Mouse (Mus musculus) intestine, embryonic 15.5 days (tissue): ENCODE data around the gene Mical2. TPM values are rescaled to one million over a fixed set of nuclear protein-coding genes. Genes with fewer than 3 reads are reported as not detected.

ENCODE experiments used
- ATAC-seq: fragments of 200-750 bp; cut with Nextera tagmentation; 2 replicates; pipeline ENCODE4 v1.8.0; 2017; ENCODE audit warnings: moderate TSS enrichment, moderate library complexity
- H3K27ac ChIP-seq: fragments of 300-500 bp; sonication (generic); 2 replicates; pipeline ENCODE4 v1.5.1; 2015; ENCODE audit warnings: mild to moderate bottlenecking, inconsistent platforms
- H3K27me3 ChIP-seq: fragments of 300-500 bp; sonication (generic); replicated peaks from 2 replicates; pipeline ENCODE4 v1.6.1; 2015; ENCODE audit warnings: inconsistent platforms
- H3K36me3 ChIP-seq: fragments of 300-500 bp; sonication (generic); 2 replicates; pipeline ENCODE4 v1.6.1; 2015; ENCODE audit warnings: inconsistent platforms
- H3K4me1 ChIP-seq: fragments of 300-500 bp; sonication (generic); replicated peaks from 2 replicates; pipeline ENCODE4 v1.6.1; 2015; ENCODE audit warnings: inconsistent platforms
- H3K4me2 ChIP-seq: fragments of 300-500 bp; sonication (generic); replicated peaks from 2 replicates; pipeline ENCODE4 v1.6.1; 2015; ENCODE audit warnings: mild to moderate bottlenecking, inconsistent platforms
- H3K4me3 ChIP-seq: fragments of 300-500 bp; sonication (generic); replicated peaks from 2 replicates; pipeline ENCODE4 v1.5.1; 2015; ENCODE audit warnings: inconsistent platforms
- H3K9ac ChIP-seq: fragments of 300-500 bp; sonication (generic); 2 replicates; pipeline ENCODE4 v1.6.1; 2015; ENCODE audit warnings: inconsistent platforms
- H3K9me3 ChIP-seq: fragments of 300-500 bp; sonication (generic); 2 replicates; pipeline ENCODE4 v1.6.1; 2016; ENCODE audit warnings: inconsistent platforms
- WGBS: fragments of 180-500 bp; shearing (Covaris S2); methylation state at CpG from one replicate; pipeline ENCODE4 v1.1.7; 2015; 5-methylcytosine and 5-hydroxymethylcytosine counted together
- polyA plus RNA-seq: library from polyadenylated mRNA; unstranded; fragments of >200 nt; fragmentation: Nextera tagmentation; extraction: Ambion mirVana; gene quantifications from 2 replicates; pipeline ENCODE4 v1.2.1, GENCODE M21; 2015

Gene Mical2
- polyA plus RNA-seq, 1 experiment from 2014 or later = 18.6 TPM

GRCm38 (mm10) chr7:112247890-112248289, 22.2 kb downstream of the Mical2 start:
- 69% methylated on average over 3 of the region's 3 CpGs for WGBS

GRCm38 (mm10) chr7:112249476-112249875, 23.8 kb downstream of the Mical2 start:
- Histone ChIP-seq H3K9me3 (no peaks in the 10 kb centered on the region), H3K27me3 (no peaks in the 10 kb centered on the region), H3K4me1 (peaks cover 12% of the 10 kb centered on the region), H3K9ac (no peak overlapping the region), H3K27ac (no peak overlapping the region), H3K36me3 (no peaks in the 10 kb centered on the region), H3K4me2 (no peak overlapping the region), H3K4me3 (no peak overlapping the region)
- ATAC-seq = no peak
- 80% methylated on average over 4 of the region's 4 CpGs for WGBS

More at GRCm38 (mm10) chr7:112247890-112248289, 22.2 kb downstream of the Mical2 start:
- no peaks in the 10 kb centered on the region for H3K9me3 ChIP-seq
- H3K27ac ChIP-seq = no peak overlapping the region
- no peak overlapping the region for H3K4me2 ChIP-seq
- no peaks in the 10 kb centered on the region for H3K36me3 ChIP-seq
- no peak for ATAC-seq
- H3K27me3 ChIP-seq = no peaks in the 10 kb centered on the region
- H3K4me1 ChIP-seq = peaks cover 19% of the 10 kb centered on the region
- H3K9ac ChIP-seq = no peak overlapping the region
- H3K4me3 ChIP-seq = no peak overlapping the region

GRCm38 (mm10) chr7:112252065-112252464, 26.4 kb downstream of the Mical2 start:
- peak overlapping the region; percentile 37; the same call in 1 of the 2 replicates for H3K4me2 ChIP-seq
- WGBS = 41% methylated on average over 5 of the region's 5 CpGs
- peak; percentile 96 for ATAC-seq

GRCm38 (mm10) chr7:112254233-112254632, 28.6 kb downstream of the Mical2 start:
- no peak for ATAC-seq
- Histone ChIP-seq H3K27ac (no peak overlapping the region), H3K36me3 (no peaks in the 10 kb centered on the region)

More at GRCm38 (mm10) chr7:112252065-112252464, 26.4 kb downstream of the Mical2 start:
- H3K9ac ChIP-seq = no peak overlapping the region
- H3K36me3 ChIP-seq = no peaks in the 10 kb centered on the region
- H3K4me3 ChIP-seq = no peak overlapping the region
- H3K27me3 ChIP-seq = no peaks in the 10 kb centered on the region
- no peaks in the 10 kb centered on the region for H3K9me3 ChIP-seq
- peak overlapping the region; percentile 64 for H3K27ac ChIP-seq
- H3K4me1 ChIP-seq = peaks cover 20% of the 10 kb centered on the region

GRCm38 (mm10) chr7:112255248-112255866, 29.7 kb downstream of the Mical2 start:
- Histone ChIP-seq H3K4me2 (no peak overlapping the region), H3K9me3 (no peaks in the 10 kb centered on the region), H3K27ac (no peak overlapping the region), H3K27me3 (no peaks in the 10 kb centered on the region), H3K36me3 (no peaks in the 10 kb centered on the region), H3K4me1 (peaks cover 27% of the 10 kb centered on the region), H3K4me3 (no peak overlapping the region), H3K9ac (no peak overlapping the region)
- 56% methylated on average over 3 of the region's 3 CpGs for WGBS
- ATAC-seq = no peak

More at GRCm38 (mm10) chr7:112254233-112254632, 28.6 kb downstream of the Mical2 start:
- Histone ChIP-seq H3K4me1 (peaks cover 28% of the 10 kb centered on the region), H3K4me3 (no peak overlapping the region), H3K9me3 (no peaks in the 10 kb centered on the region), H3K9ac (no peak overlapping the region), H3K27me3 (no peaks in the 10 kb centered on the region), H3K4me2 (no peak overlapping the region)
- WGBS = 89% methylated on average over 3 of the region's 3 CpGs

GRCm38 (mm10) chr7:112258338-112258903, 32.8 kb downstream of the Mical2 start:
- H3K36me3 ChIP-seq = no peaks in the 10 kb centered on the region
- H3K27ac ChIP-seq = no peak overlapping the region
- H3K9me3 ChIP-seq = no peaks in the 10 kb centered on the region
- no peak overlapping the region for H3K4me2 ChIP-seq
- 58% methylated on average over 4 of the region's 4 CpGs for WGBS
- no peak overlapping the region for H3K4me3 ChIP-seq
- H3K9ac ChIP-seq = no peak overlapping the region
- ATAC-seq = peak; percentile 55
- H3K4me1 ChIP-seq = peaks cover 16% of the 10 kb centered on the region
- H3K27me3 ChIP-seq = no peaks in the 10 kb centered on the region

- peaks cover 16% of the 10 kb centered on the region for H3K4me1 ChIP-seq
- no peak overlapping the region for H3K4me3 ChIP-seq
- H3K4me2 ChIP-seq = no peak overlapping the region
- WGBS = 84% methylated on average over 4 of the region's 4 CpGs
- no peaks in the 10 kb centered on the region for H3K9me3 ChIP-seq
- H3K27me3 ChIP-seq = no peaks in the 10 kb centered on the region
- no peak overlapping the region for H3K9ac ChIP-seq
- ATAC-seq = no peak
- H3K27ac ChIP-seq = no peak overlapping the region
- H3K36me3 ChIP-seq = no peaks in the 10 kb centered on the region
Measured at GRCm38 (mm10) chr7:112259286-112259685, 33.6 kb downstream of the Mical2 start.

GRCm38 (mm10) chr7:112261121-112261520, 35.5 kb downstream of the Mical2 start:
- no peak overlapping the region for H3K27ac ChIP-seq
- H3K4me3 ChIP-seq = no peak overlapping the region
- WGBS = 87% methylated on average over 5 of the region's 5 CpGs
- no peaks in the 10 kb centered on the region for H3K36me3 ChIP-seq
- no peak overlapping the region for H3K9ac ChIP-seq
- H3K4me2 ChIP-seq = no peak overlapping the region
- no peaks in the 10 kb centered on the region for H3K9me3 ChIP-seq
- no peak for ATAC-seq
- peaks cover 15% of the 10 kb centered on the region; the same call in 1 of the 2 replicates for H3K4me1 ChIP-seq
- no peaks in the 10 kb centered on the region for H3K27me3 ChIP-seq

- no peak overlapping the region for H3K4me2 ChIP-seq
- no peak overlapping the region for H3K27ac ChIP-seq
- 76% methylated on average over 5 of the region's 5 CpGs for WGBS
- ATAC-seq = no peak
- peaks cover 36% of the 10 kb centered on the region for H3K4me1 ChIP-seq
- H3K36me3 ChIP-seq = no peaks in the 10 kb centered on the region
- H3K27me3 ChIP-seq = no peaks in the 10 kb centered on the region
- no peak overlapping the region for H3K9ac ChIP-seq
- no peaks in the 10 kb centered on the region for H3K9me3 ChIP-seq
- no peak overlapping the region for H3K4me3 ChIP-seq
Measured at GRCm38 (mm10) chr7:112267266-112267665, 41.6 kb downstream of the Mical2 start.

GRCm38 (mm10) chr7:112268761-112269425, 43.2 kb downstream of the Mical2 start:
- Histone ChIP-seq H3K9ac (no peak overlapping the region), H3K4me3 (no peak overlapping the region), H3K4me1 (peaks cover 48% of the 10 kb centered on the region), H3K4me2 (no peak overlapping the region), H3K27ac (peak overlapping the region; percentile 60; the same call in 1 of the 2 replicates), H3K36me3 (no peaks in the 10 kb centered on the region), H3K27me3 (no peaks in the 10 kb centered on the region), H3K9me3 (no peaks in the 10 kb centered on the region)
- WGBS = 57% methylated on average over 15 of the region's 15 CpGs
- ATAC-seq = no peak

- WGBS = 54% methylated on average over 5 of the region's 5 CpGs
- Histone ChIP-seq H3K9me3 (no peaks in the 10 kb centered on the region), H3K4me1 (peaks cover 57% of the 10 kb centered on the region), H3K27ac (peak overlapping the region; percentile 64), H3K9ac (no peak overlapping the region), H3K36me3 (no peaks in the 10 kb centered on the region), H3K4me2 (no peak overlapping the region), H3K27me3 (no peaks in the 10 kb centered on the region), H3K4me3 (no peak overlapping the region)
- ATAC-seq = peak; percentile 76
Measured at GRCm38 (mm10) chr7:112270870-112271269, 45.2 kb downstream of the Mical2 start.

- 90% methylated on average over 3 of the region's 3 CpGs for WGBS
Measured at GRCm38 (mm10) chr7:112271627-112272026, 46.0 kb downstream of the Mical2 start.

More at GRCm38 (mm10) chr7:112271627-112272026, 46.0 kb downstream of the Mical2 start:
- ATAC-seq = no peak
- no peak overlapping the region for H3K4me3 ChIP-seq
- peak overlapping the region; percentile 64 for H3K27ac ChIP-seq
- H3K4me2 ChIP-seq = no peak overlapping the region
- peaks cover 62% of the 10 kb centered on the region for H3K4me1 ChIP-seq
- no peaks in the 10 kb centered on the region for H3K36me3 ChIP-seq
- no peaks in the 10 kb centered on the region for H3K9me3 ChIP-seq
- H3K9ac ChIP-seq = no peak overlapping the region
- H3K27me3 ChIP-seq = no peaks in the 10 kb centered on the region
